In genomic region chr9:61011066-61011465, GRCm38 (mm10) we compare ENCODE assay signal across 11 mouse cellular contexts.
DNase-seq lines count a peak whose midpoint lies in the region; TF ChIP-seq lines count a peak whose summit lies in the region.
"Had no signal": no experiment of that assay in that cellular context is flagged by ENCODE, and none has a peak within 500 bp of the region (broad histone marks: within the 10 kb centered on the region; RNA-seq: fewer than 3 reads in every experiment).

No protein-coding gene starts in this region.

- peak; percentile 10 for TF ChIP-seq CTCF in left cerebral cortex, adult 2 months (IDR thresholded peaks at IDR 0.05)

- no peak overlapping the region for H3K4me3 ChIP-seq in left cerebral cortex, adult 2 months
- H3K4me3 ChIP-seq: liver, embryonic 13.5 days had no signal

- intact Hi-C loops in left cerebral cortex, adult 2 months (cut with DNase I) = no loop called here

- no peak overlapping the region for H3K27ac ChIP-seq in left cerebral cortex, adult 2 months
- H3K27ac ChIP-seq: liver, embryonic 13.5 days had no signal

- no peak for DNase-seq in left cerebral cortex, adult 2 months (ENCODE audit: extremely low spot score in 1 of 2, low spot score in 2 of 2)
- DNase-seq in left cerebral cortex, adult 9 months (ENCODE audit: low spot score in 2 of 2) = no peak
- peak; percentile 42 for DNase-seq in thymus, postnatal 4 days
- no peak for DNase-seq in thymus, postnatal 25 days
- peak; percentile 52 for DNase-seq in R1 (ENCODE audit: low read depth, low spot score)
- DNase-seq in T-cell, adult 2 months (ENCODE audit: low spot score) = no peak
- no peak for DNase-seq in ovary, adult 18-20 months (ENCODE audit: low spot score)
- DNase-seq: adrenal gland, postnatal 14 days; heart, adult 11 months; heart, postnatal 14 days; liver, embryonic 13.5 days had no signal

Comparison
In these comparisons a context has a peak if more than half of its experiments do, and no peak if none do; other contexts are left out.
1. DNase-seq: peak in thymus, postnatal 4 days (single experiment) and R1 (single experiment); none in left cerebral cortex, adult 2 months (0 of 2), left cerebral cortex, adult 9 months (0 of 2), thymus, postnatal 25 days (single experiment), T-cell, adult 2 months (single experiment) and ovary, adult 18-20 months (single experiment).